Mouse (Mus musculus): Measurements from ENCODE around the gene Zfhx3. TPM values are rescaled to one million over a fixed set of nuclear protein-coding genes. Genes with fewer than 3 reads are reported as not detected.

The Zfhx3 gene
- polyA plus RNA-seq, 1 experiment from 2014 or later, result 8.2 TPM

- Histone ChIP-seq H3K4me1 (ENCODE audit: insufficient read depth, low read depth, low read length) (peaks cover 3% of the 10 kb centered on the region; the same call in 1 of the 2 replicates), H3K9me3 (ENCODE audit: low read length) (no peaks in the 10 kb centered on the region), H3K4me3 (ENCODE audit: low read depth, low read length) (no peak overlapping the region), H3K9ac (replicated peaks; ENCODE audit: low read depth) (no peak overlapping the region), H3K27me3 (replicated peaks; ENCODE audit: insufficient read depth, low read length) (no peaks in the 10 kb centered on the region), H3K4me2 (replicated peaks; ENCODE audit: low read depth, low read length) (no peak overlapping the region), H3K27ac (ENCODE audit: low read length) (no peak overlapping the region), H3K36me3 (ENCODE audit: insufficient read depth, low read length) (no peaks in the 10 kb centered on the region)
- TF ChIP-seq CTCF (IDR thresholded peaks at IDR 0.05) (no peak), EP300 (IDR thresholded peaks at IDR 0.05) (peak; percentile 71; the same call in 1 of the 2 replicates)
- DNase-seq (ENCODE audit: low spot score) (peak; percentile 62), ATAC-seq (peak; percentile 90)
- WGBS, result 47% methylated on average over 7 of the region's 7 CpGs
Measured at GRCm38 (mm10) chr8:108743238-108743637, 800.8 kb downstream of the Zfhx3 start.

- peaks cover 3% of the 10 kb centered on the region; the same call in 1 of the 2 replicates for H3K4me1 ChIP-seq (ENCODE audit: insufficient read depth, low read depth, low read length)
- ATAC-seq (no peak), DNase-seq (ENCODE audit: low spot score) (no peak)
- H3K9ac ChIP-seq (replicated peaks; ENCODE audit: low read depth), result no peak overlapping the region
- H3K36me3 ChIP-seq (ENCODE audit: insufficient read depth, low read length), result no peaks in the 10 kb centered on the region
- no peaks in the 10 kb centered on the region for H3K9me3 ChIP-seq (ENCODE audit: low read length)
- no peak overlapping the region for H3K27ac ChIP-seq (ENCODE audit: low read length)
- no peak overlapping the region for H3K4me3 ChIP-seq (ENCODE audit: low read depth, low read length)
- no peak for TF ChIP-seq CTCF (IDR thresholded peaks at IDR 0.05)
- no peak for TF ChIP-seq EP300 (IDR thresholded peaks at IDR 0.05)
- 85% methylated on average over 7 of the region's 7 CpGs for WGBS
- no peak overlapping the region for H3K4me2 ChIP-seq (replicated peaks; ENCODE audit: low read depth, low read length)
- no peaks in the 10 kb centered on the region for H3K27me3 ChIP-seq (replicated peaks; ENCODE audit: insufficient read depth, low read length)
Measured at GRCm38 (mm10) chr8:108745551-108745950, 803.1 kb downstream of the Zfhx3 start.

GRCm38 (mm10) chr8:108748095-108748494 is 805.7 kb downstream of the Zfhx3 start:
- ATAC-seq (no peak), DNase-seq (ENCODE audit: low spot score) (no peak)
- no peak overlapping the region for H3K9ac ChIP-seq (replicated peaks; ENCODE audit: low read depth)
- H3K4me1 ChIP-seq (ENCODE audit: insufficient read depth, low read depth, low read length), result peaks cover 2% of the 10 kb centered on the region; the same call in 1 of the 2 replicates
- H3K4me2 ChIP-seq (replicated peaks; ENCODE audit: low read depth, low read length), result peak overlapping the region; percentile 12; the same call in 1 of the 2 replicates
- no peaks in the 10 kb centered on the region for H3K27me3 ChIP-seq (replicated peaks; ENCODE audit: insufficient read depth, low read length)
- no peak overlapping the region for H3K27ac ChIP-seq (ENCODE audit: low read length)
- 36% methylated on average over 11 of the region's 11 CpGs for WGBS
- no peaks in the 10 kb centered on the region for H3K9me3 ChIP-seq (ENCODE audit: low read length)
- TF ChIP-seq CTCF (IDR thresholded peaks at IDR 0.05) (no peak), EP300 (IDR thresholded peaks at IDR 0.05) (no peak)
- no peak overlapping the region for H3K4me3 ChIP-seq (ENCODE audit: low read depth, low read length)
- no peaks in the 10 kb centered on the region for H3K36me3 ChIP-seq (ENCODE audit: insufficient read depth, low read length)

GRCm38 (mm10) chr8:108748851-108749376 is 806.5 kb downstream of the Zfhx3 start:
- 31% methylated on average over 6 of the region's 6 CpGs for WGBS
- H3K27ac ChIP-seq (ENCODE audit: low read length), result 0 out of 2 replicates have a peak overlapping the region, but pooled peaks have one; percentile 6
- H3K9me3 ChIP-seq (ENCODE audit: low read length), result no peaks in the 10 kb centered on the region
- H3K9ac ChIP-seq (replicated peaks; ENCODE audit: low read depth), result no peak overlapping the region
- no peak overlapping the region for H3K4me3 ChIP-seq (ENCODE audit: low read depth, low read length)
- TF ChIP-seq EP300 (IDR thresholded peaks at IDR 0.05) (no peak), CTCF (IDR thresholded peaks at IDR 0.05) (no peak)
- H3K36me3 ChIP-seq (ENCODE audit: insufficient read depth, low read length), result no peaks in the 10 kb centered on the region
- DNase-seq (ENCODE audit: low spot score) (no peak), ATAC-seq (peak; percentile 22; the same call in 1 of the 2 replicates)
- no peak overlapping the region for H3K4me2 ChIP-seq (replicated peaks; ENCODE audit: low read depth, low read length)
- H3K4me1 ChIP-seq (ENCODE audit: insufficient read depth, low read depth, low read length), result no peaks in the 10 kb centered on the region; the same call in 1 of the 2 replicates
- H3K27me3 ChIP-seq (replicated peaks; ENCODE audit: insufficient read depth, low read length), result no peaks in the 10 kb centered on the region

- Histone ChIP-seq H3K9me3 (ENCODE audit: low read length) (no peaks in the 10 kb centered on the region), H3K4me1 (ENCODE audit: insufficient read depth, low read depth, low read length) (no peaks in the 10 kb centered on the region; the same call in 1 of the 2 replicates), H3K4me2 (replicated peaks; ENCODE audit: low read depth, low read length) (no peak overlapping the region), H3K36me3 (ENCODE audit: insufficient read depth, low read length) (no peaks in the 10 kb centered on the region), H3K4me3 (ENCODE audit: low read depth, low read length) (no peak overlapping the region), H3K27me3 (replicated peaks; ENCODE audit: insufficient read depth, low read length) (no peaks in the 10 kb centered on the region), H3K27ac (ENCODE audit: low read length) (no peak overlapping the region), H3K9ac (replicated peaks; ENCODE audit: low read depth) (no peak overlapping the region)
- no peak for ATAC-seq
- WGBS, result 88% methylated on average over 9 of the region's 9 CpGs
- DNase-seq (ENCODE audit: low spot score), result no peak
- TF ChIP-seq EP300 (IDR thresholded peaks at IDR 0.05) (no peak), CTCF (IDR thresholded peaks at IDR 0.05) (no peak)
Measured at GRCm38 (mm10) chr8:108750806-108751205, 808.4 kb downstream of the Zfhx3 start.

- no peak for ATAC-seq
- H3K27me3 ChIP-seq (replicated peaks; ENCODE audit: insufficient read depth, low read length), result no peaks in the 10 kb centered on the region
Measured at GRCm38 (mm10) chr8:108754556-108754955, 812.1 kb downstream of the Zfhx3 start.

More at GRCm38 (mm10) chr8:108754556-108754955, 812.1 kb downstream of the Zfhx3 start:
- Histone ChIP-seq H3K9ac (replicated peaks; ENCODE audit: low read depth) (no peak overlapping the region), H3K27ac (ENCODE audit: low read length) (no peak overlapping the region), H3K4me2 (replicated peaks; ENCODE audit: low read depth, low read length) (no peak overlapping the region), H3K9me3 (ENCODE audit: low read length) (no peaks in the 10 kb centered on the region), H3K4me3 (ENCODE audit: low read depth, low read length) (no peak overlapping the region), H3K4me1 (ENCODE audit: insufficient read depth, low read depth, low read length) (peaks cover 9% of the 10 kb centered on the region), H3K36me3 (ENCODE audit: insufficient read depth, low read length) (no peaks in the 10 kb centered on the region)
- DNase-seq (ENCODE audit: low spot score), result no peak
- WGBS, result 58% methylated on average over 6 of the region's 6 CpGs
- no peak for TF ChIP-seq CTCF (IDR thresholded peaks at IDR 0.05)
- no peak for TF ChIP-seq EP300 (IDR thresholded peaks at IDR 0.05)
